Mouse (Mus musculus) frontal cortex, postnatal 14 days (tissue): ENCODE data around the gene 5530401A14Rik.

Experiments
- DNase-seq, 2 experiments: peaks; one replicate each; pipeline ENCODE4 v3.0.0; 2022; ENCODE audit warnings: low spot score in 2 of 2

5530401A14Rik gene

DNA sequence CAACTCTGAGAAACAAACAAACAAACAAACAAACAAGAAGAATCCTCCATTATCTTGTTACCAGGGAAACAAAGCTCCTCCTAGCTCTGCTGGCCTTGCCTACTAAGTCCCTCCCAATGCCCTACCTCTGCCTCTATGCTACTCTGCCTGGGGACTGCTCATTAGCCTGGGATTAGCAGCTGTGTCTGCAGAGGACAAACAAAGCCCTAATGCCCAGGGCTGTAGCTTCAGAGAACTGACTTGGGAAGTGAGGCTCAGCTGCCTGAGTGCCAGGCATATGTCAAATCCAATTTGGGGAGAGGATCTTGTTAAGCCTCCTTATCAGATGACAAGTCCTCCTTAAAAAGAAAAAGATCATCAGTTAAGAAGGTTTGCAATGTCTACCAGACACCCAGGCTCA lies 65.9 kb downstream of the 5530401A14Rik start:
- no peak for DNase-seq

DNA sequence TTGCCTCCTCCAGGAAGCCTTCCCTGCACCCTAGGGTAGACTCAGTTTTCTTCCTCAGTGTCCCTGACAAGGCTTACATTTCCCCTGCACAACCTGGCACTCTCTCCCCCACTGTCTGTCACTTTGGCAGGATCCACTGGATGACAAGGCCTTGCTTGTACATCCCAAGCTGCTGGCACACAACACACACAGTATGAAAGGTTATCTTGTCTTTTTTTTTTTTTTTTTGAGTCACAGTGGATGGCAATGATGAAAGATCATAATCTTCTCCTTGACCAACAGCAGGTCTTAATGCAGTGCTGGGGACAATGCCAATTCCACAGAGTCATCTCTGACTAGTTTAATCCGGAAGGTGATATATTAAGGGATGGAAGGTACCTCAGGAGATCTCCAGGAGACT lies 77.0 kb downstream of the 5530401A14Rik start:
- DNase-seq = no peak

DNA sequence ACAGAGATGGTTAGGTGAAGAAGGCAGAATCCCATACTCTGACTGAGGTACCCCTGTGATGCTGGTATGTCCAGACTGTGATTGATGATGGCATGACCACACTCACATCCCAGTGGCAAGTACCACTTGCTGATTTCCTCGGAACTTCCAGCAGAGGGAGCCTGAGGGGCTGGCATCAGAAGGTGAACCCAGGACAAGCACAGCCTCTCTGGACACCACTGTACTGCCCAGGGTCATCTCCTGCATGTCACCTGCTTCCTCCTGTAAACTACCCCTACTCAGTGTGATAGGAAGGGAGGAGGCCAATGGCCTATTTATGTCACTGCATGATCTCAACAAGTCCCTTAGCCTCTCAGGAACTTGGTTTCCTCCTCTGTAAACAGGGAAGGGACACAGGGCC lies 80.5 kb downstream of the 5530401A14Rik start:
- DNase-seq = peak in 1 of 2 experiments; percentile 29

DNA sequence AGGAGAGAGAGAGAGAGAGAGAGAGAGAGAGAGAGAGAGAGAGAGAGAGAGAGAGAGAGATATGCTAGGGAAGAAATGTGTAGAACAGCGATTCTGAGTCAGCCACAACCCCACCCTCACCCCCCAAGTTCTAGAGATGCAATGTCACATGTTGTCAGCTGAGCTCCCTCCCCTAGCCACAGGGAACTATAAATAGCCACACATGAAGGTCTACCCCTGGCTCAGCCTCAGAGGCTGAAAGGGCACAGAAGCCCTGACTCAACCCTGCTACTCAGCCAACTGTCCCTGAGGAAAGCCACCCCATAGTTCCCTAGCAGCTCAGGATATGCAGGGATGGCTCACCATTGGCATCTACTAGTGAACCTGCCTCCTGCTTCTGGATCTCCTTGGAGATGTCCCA lies 81.7 kb downstream of the 5530401A14Rik start:
- no peak for DNase-seq
